Mouse (Mus musculus) heart, adult 2 months (tissue): ENCODE measurements around the gene Bsnd. TPM values are rescaled to one million over a fixed set of nuclear protein-coding genes. Genes with fewer than 3 reads are reported as not detected.

Experiments
- DNase-seq, 2 experiments: peaks; one replicate each; pipeline ENCODE4 v3.0.0; 2021
- H3K27ac ChIP-seq: fragments of 200-600 bp; 2 replicates; pipeline ENCODE4 v1.8.1; 2022
- H3K27me3 ChIP-seq: fragments of 200-500 bp; 2 replicates; pipeline ENCODE4 v1.6.1; 2012; ENCODE audit warnings: mild to moderate bottlenecking, low read length, inconsistent platforms, mixed read lengths; ENCODE audit not compliant: control insufficient read depth, insufficient read depth
- H3K36me3 ChIP-seq: fragments of 200-500 bp; 2 replicates; pipeline ENCODE4 v1.6.1; 2012; ENCODE audit warnings: low read length, inconsistent platforms; ENCODE audit not compliant: control insufficient read depth, insufficient read depth
- H3K4me1 ChIP-seq: fragments of 200-500 bp; 2 replicates; pipeline ENCODE4 v1.6.1; 2011; ENCODE audit warnings: low read length; ENCODE audit not compliant: control insufficient read depth, insufficient read depth
- H3K4me3 ChIP-seq: fragments of 200-600 bp; 2 replicates; pipeline ENCODE4 v1.8.1; 2022
- H3K79me2 ChIP-seq: fragments of 200-500 bp; replicated peaks from 2 replicates; pipeline ENCODE4 v1.6.1; 2012; ENCODE audit warnings: mild to moderate bottlenecking, inconsistent platforms, low read length, moderate library complexity, mixed read lengths; ENCODE audit not compliant: control insufficient read depth, insufficient read depth
- H3K9ac ChIP-seq: fragments of 200-500 bp; 2 replicates; pipeline ENCODE4 v1.6.1; 2012; ENCODE audit warnings: low read depth, mild to moderate bottlenecking, control low read depth, inconsistent platforms, low read length, mixed read lengths
- CTCF ChIP-seq: fragments of 200-600 bp; IDR thresholded peaks from 2 replicates; pipeline ENCODE4 v1.8.1; 2022; ENCODE audit warnings: antibody characterized with exemption, mild to moderate bottlenecking, moderate library complexity
- EP300 ChIP-seq: fragments of 200-500 bp; IDR thresholded peaks from 2 replicates; pipeline ENCODE4 v1.6.1; 2011; ENCODE audit warnings: low read depth, low read length, control low read depth; ENCODE audit not compliant: insufficient read depth
- POLR2A ChIP-seq: fragments of 200-500 bp; IDR thresholded peaks from 2 replicates; pipeline ENCODE4 v1.6.1; 2011; ENCODE audit warnings: mild to moderate bottlenecking, low read depth, low read length, control low read depth; ENCODE audit not compliant: insufficient read depth
- WGBS: fragments of 180-500 bp; shearing (Covaris S2); methylation state at CpG from one replicate; pipeline ENCODE4 v1.1.7; 2018; 5-methylcytosine and 5-hydroxymethylcytosine counted together
- intact Hi-C: fragments of 180-260 bp; cut with DNase I; formaldehyde crosslinking; loops from one replicate; pipeline ENCODE4 v1.15.1; 2025
- polyA plus RNA-seq: library from polyadenylated mRNA; depleted of rRNA; stranded (reverse); fragments of >200 nt; gene quantifications from 2 replicates; pipeline ENCODE4 v1.2.3, GENCODE M21; 2012
- total RNA-seq, 2 experiments: library from RNA; stranded (reverse); gene quantifications; 2 replicates each; pipeline ENCODE4 v1.2.3; 2021

Bsnd gene
- total and polyA plus RNA-seq, 3 experiments, result not detected

DNA sequence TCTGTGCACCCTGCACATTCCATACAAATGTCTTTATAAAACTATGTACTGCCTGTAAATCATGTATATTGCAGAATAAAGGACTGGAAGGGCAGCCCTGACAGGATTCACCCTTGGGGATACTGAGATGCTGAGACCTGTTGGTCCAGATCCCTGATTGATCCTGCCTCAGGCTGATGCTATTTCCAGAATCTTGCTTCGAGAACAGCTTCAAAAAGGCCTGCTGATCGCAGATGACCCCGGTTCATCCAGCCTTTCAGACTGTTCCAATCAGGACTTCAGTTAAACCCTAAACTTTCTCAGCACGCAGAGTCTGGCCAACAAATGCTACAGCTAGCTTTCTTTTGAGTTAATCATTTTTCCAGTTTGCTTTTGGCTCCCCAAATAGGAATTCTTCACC lies 17.8 kb upstream of the Bsnd start:
- 78% methylated on average over 4 of the region's 4 CpGs for WGBS
- H3K79me2 ChIP-seq, result no peaks in the 10 kb centered on the region
- no peak overlapping the region for H3K27ac ChIP-seq
- no peak overlapping the region for H3K9ac ChIP-seq
- no peak for TF ChIP-seq CTCF
- TF ChIP-seq EP300, result no peak
- H3K4me1 ChIP-seq, result no peaks in the 10 kb centered on the region
- intact Hi-C loops, result no loop called here
- H3K36me3 ChIP-seq, result no peaks in the 10 kb centered on the region
- no peak for DNase-seq
- H3K4me3 ChIP-seq, result no peak overlapping the region
- H3K27me3 ChIP-seq, result no peaks in the 10 kb centered on the region

DNA sequence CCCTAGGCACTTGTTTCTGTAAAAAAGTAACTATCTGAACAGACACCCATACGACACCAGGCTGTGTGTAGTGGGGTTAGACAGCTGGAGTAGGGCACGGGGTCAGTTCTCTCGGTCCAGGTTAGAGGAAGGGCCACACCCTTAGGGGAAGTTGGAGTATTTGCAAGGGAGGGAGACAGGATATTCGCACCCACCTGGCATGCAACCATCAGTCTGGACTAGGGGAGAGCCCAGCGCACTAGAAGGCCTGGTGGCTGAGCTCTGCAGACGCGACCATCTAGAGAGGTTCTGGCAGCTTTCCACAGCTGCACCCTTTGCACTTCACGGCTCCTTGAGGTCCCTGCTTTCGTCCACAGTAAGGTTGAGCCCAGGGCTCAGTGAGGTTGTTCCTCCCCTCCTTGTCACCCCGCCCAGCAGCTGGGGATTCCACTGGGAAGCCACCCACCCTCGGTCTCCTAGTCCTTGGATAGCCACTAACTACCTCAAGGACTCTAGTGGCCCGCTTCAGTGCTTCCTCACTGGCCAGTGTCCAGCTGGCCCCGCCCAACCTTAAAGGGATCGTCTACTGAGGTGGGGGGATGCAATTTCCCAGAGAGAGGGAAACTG lies 13.5 kb upstream of the Bsnd start:
- Histone ChIP-seq H3K79me2 (no peaks in the 10 kb centered on the region), H3K36me3 (no peaks in the 10 kb centered on the region), H3K27me3 (no peaks in the 10 kb centered on the region), H3K9ac (no peak overlapping the region), H3K27ac (no peak overlapping the region), H3K4me3 (no peak overlapping the region), H3K4me1 (no peaks in the 10 kb centered on the region)
- 38% methylated on average over 14 of the region's 14 CpGs for WGBS
- peak; percentile 24 to 30 for DNase-seq
- intact Hi-C loops, result no loop called here
- TF ChIP-seq CTCF (no peak), POLR2A (no peak), EP300 (no peak)

DNA sequence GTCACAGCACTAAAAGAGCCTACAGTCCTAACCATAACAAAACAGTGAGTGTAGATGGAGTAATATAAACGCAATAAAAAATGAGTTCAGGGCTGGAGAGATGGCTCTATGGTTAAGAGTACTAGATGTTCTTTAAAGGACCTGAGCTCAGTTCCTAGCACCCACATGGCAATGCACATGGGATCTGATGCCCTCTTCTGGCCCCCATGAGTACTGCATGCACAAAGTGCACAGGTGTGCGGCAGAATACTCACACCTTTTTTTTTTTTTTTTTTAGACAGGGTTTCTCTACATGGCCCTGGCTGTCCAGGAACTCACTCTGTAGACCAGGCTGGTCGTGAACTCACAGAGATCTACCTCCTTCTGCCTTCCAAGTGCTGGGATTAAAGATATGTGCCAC lies 11.5 kb upstream of the Bsnd start:
- H3K36me3 ChIP-seq, result no peaks in the 10 kb centered on the region
- no peaks in the 10 kb centered on the region for H3K4me1 ChIP-seq
- no peaks in the 10 kb centered on the region for H3K27me3 ChIP-seq
- H3K9ac ChIP-seq, result no peak overlapping the region
- intact Hi-C loops, result no loop called here
- WGBS, result 92% methylated on average over 3 of the region's 3 CpGs
- H3K27ac ChIP-seq, result no peak overlapping the region
- H3K79me2 ChIP-seq, result no peaks in the 10 kb centered on the region
- H3K4me3 ChIP-seq, result no peak overlapping the region
- no peak for DNase-seq
- TF ChIP-seq POLR2A, result no peak
- no peak for TF ChIP-seq CTCF
- no peak for TF ChIP-seq EP300

DNA sequence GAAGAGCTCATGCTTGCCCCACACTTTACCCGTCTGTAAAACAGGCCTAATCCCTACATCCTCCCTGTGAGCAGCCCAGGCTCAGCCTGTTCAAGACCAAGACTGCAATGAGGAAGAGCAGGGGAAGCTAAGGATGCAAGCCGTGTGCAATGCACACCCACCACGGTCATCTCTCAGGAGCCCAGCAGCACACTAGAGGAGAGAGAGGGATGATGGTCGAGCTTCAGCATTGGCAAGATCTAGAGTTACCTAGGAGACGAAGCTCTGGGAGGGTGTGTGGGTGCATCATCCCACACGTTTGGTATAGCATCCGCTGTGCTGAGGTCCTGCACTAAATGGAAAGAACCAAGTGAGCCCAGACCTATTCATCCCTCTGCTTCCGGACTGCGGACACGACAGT lies 8.0 kb upstream of the Bsnd start:
- intact Hi-C loops, result no loop called here
- Histone ChIP-seq H3K4me3 (no peak overlapping the region), H3K27ac (no peak overlapping the region), H3K27me3 (no peaks in the 10 kb centered on the region), H3K4me1 (no peaks in the 10 kb centered on the region), H3K9ac (no peak overlapping the region), H3K79me2 (no peaks in the 10 kb centered on the region), H3K36me3 (no peaks in the 10 kb centered on the region)
- WGBS, result 79% methylated on average over 10 of the region's 10 CpGs
- no peak for DNase-seq
- TF ChIP-seq CTCF, result no peak
- TF ChIP-seq EP300, result no peak
- no peak for TF ChIP-seq POLR2A

DNA sequence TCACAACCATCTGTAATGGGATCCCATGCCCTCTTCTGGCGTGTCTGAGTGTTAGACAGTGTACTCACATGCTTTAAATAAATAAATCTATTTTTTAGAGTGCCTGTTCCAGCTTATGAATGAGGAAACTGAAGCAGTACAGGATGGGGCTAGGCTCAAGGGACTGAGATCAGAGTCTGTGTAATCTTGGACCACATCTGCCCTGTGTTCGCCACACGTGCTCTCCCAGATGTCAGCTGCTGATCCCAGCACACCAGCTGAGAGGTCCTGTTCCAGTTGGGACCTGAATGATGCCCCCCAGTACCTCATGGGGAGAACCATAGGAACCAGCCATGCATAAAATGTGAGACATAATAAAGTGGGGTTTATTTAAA lies 6.4 kb upstream of the Bsnd start:
- H3K27me3 ChIP-seq, result no peaks in the 10 kb centered on the region
- no peak for TF ChIP-seq EP300
- TF ChIP-seq POLR2A, result no peak
- no peak for TF ChIP-seq CTCF

DNA sequence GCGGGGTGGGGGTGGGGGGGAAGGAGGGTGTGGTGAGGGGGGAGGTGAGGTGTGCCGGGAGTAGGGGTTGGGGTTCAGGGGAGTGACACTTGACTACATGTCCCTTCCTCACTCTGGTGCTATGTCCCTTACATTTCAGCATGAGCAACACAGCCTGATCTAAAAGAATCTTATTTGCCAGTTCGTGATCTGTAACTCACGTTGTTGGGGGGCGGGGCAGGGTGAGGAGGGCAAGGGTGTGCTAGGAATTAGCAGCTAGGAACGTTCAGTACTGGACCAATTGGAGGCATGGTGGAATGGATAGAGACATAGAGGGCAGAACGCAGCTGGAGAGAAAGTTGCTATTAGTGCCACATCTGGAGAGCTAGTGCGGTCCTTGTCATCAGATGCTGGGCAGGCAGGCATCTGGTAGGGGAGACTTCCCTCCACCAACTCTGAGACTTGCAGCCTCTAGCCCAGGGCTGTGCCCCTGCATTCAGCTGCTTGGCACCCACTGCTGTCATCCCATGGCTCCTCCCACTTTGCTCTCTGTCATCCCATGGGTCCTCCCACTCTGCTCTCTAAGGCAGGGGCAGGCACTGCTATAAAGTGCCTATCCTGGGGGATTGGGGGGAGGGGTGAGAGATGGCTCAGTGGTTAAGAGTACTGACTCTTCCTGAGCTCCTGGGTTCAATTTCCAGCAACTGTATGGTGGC lies 5.8 kb upstream of the Bsnd start:
- intact Hi-C loops, result no loop called here
- 60% methylated on average over 8 of the region's 8 CpGs for WGBS
- no peak for DNase-seq
- Histone ChIP-seq H3K79me2 (no peaks in the 10 kb centered on the region), H3K4me1 (no peaks in the 10 kb centered on the region), H3K4me3 (no peak overlapping the region), H3K36me3 (no peaks in the 10 kb centered on the region), H3K27ac (no peak overlapping the region), H3K9ac (no peak overlapping the region), H3K27me3 (no peaks in the 10 kb centered on the region)
- TF ChIP-seq EP300, result no peak
- TF ChIP-seq POLR2A, result no peak

More for the DNA sequence above, 6.4 kb upstream of the Bsnd start:
- H3K9ac ChIP-seq, result no peak overlapping the region
- no peaks in the 10 kb centered on the region for H3K36me3 ChIP-seq
- no peaks in the 10 kb centered on the region for H3K79me2 ChIP-seq
- 49% methylated on average over 3 of the region's 3 CpGs for WGBS
- H3K4me3 ChIP-seq, result no peak overlapping the region
- H3K27ac ChIP-seq, result no peak overlapping the region
- intact Hi-C loops, result no loop called here
- DNase-seq, result no peak
- H3K4me1 ChIP-seq, result no peaks in the 10 kb centered on the region
